Mouse (Mus musculus): ENCODE results near the gene Serpinb3b. TPM values are rescaled to one million over a fixed set of nuclear protein-coding genes. Genes with fewer than 3 reads are reported as not detected.
"Not testable (repeated sequence)": the region's sequence is repeated elsewhere in the genome, so short reads cannot be mapped to it uniquely, and the experiment has no call there.

Gene Serpinb3b
- total RNA-seq (2021), result not detected in 2 replicates
- long read RNA-seq, result 0 reads

GRCm38 (mm10) chr1:107278261-107278660 is at the start of gene Serpinb3b, which contains the start of gene Serpinb3c:
TSS of gene Serpinb3b (minus strand) at chr1:107278361.
TSS of gene Serpinb3c (minus strand) at chr1:107278371.
- not testable (repeated sequence) for DNase-seq

GRCm38 (mm10) chr1:107243170-107243569 is 35.0 kb downstream of the Serpinb3b start:
- not testable (repeated sequence) for DNase-seq

- DNase-seq, result not testable (repeated sequence)
These were observed 60.9 kb downstream of the Serpinb3b start for GRCm38 (mm10) chr1:107217276-107217675.

- not testable (repeated sequence) for DNase-seq
These were observed 150.7 kb downstream of the Serpinb3b start for GRCm38 (mm10) chr1:107127453-107127852.

Other genes starting within 250 kb of the Serpinb3b start
- gene Serpinb3a, start 226.1 kb downstream of the Serpinb3b start, total RNA-seq (2021), result not detected in 2 replicates
- not detected in 2 replicates for gene Serpinb3d, start 194.9 kb downstream of the Serpinb3b start, total RNA-seq (2021)
- gene Serpinb3c, start within 50 bp of the Serpinb3b start, total RNA-seq (2021), result not detected in 2 replicates
- gene Serpinb11, start 82.8 kb upstream of the Serpinb3b start, total RNA-seq (2021), result not detected in 2 replicates
- not detected in 2 replicates for gene Serpinb7, start 121.3 kb upstream of the Serpinb3b start, total RNA-seq (2021)
- gene Serpinb2, start 233.1 kb upstream of the Serpinb3b start, total RNA-seq (2021), result not detected in 2 replicates

Data from adrenal gland, postnatal 25 days (tissue).